Mouse (Mus musculus): ENCODE data around the gene Mpz. TPM values are rescaled to one million over a fixed set of nuclear protein-coding genes. Genes with fewer than 3 reads are reported as not detected.

Gene Mpz
- total RNA-seq, 2 experiments from 2014 or later: 28.7 to 29.5 TPM

Other genes with a start within 250 kb of the Mpz start
- gene Fcrlb, start 237.8 kb upstream of the Mpz start, total RNA-seq (2021): not detected
- not detected for gene Fcrla, start 223.1 kb upstream of the Mpz start, total RNA-seq (2021)
- 1 to 10 TPM; 2.3 to 2.4 TPM for gene Fcgr2b, start 174.2 kb upstream of the Mpz start, total RNA-seq (2021)
- gene Fcgr4, start 131.8 kb upstream of the Mpz start, total RNA-seq (2021): not detected
- 1 to 10 TPM; 1.8 to 4.4 TPM for gene Fcgr3, start 85.8 kb upstream of the Mpz start, total RNA-seq (2021)
- 1 to 10 TPM; 1.2 to 2.0 TPM for gene Cfap126, start 36.8 kb upstream of the Mpz start, total RNA-seq (2021)
- gene Sdhc, start 108 bp upstream of the Mpz start, total RNA-seq (2021): 100 to 1,000 TPM; 667 to 772 TPM
- 100 to 1,000 TPM in 1 of 2 experiments, 10 to 100 TPM in 1; 36.1 to 133 TPM for gene Pcp4l1, start 45.6 kb downstream of the Mpz start, total RNA-seq (2021)
- not detected for gene Nr1i3, start 63.3 kb downstream of the Mpz start, total RNA-seq (2021)
- gene Tomm40l, start 71.8 kb downstream of the Mpz start, total RNA-seq (2021): 10 to 100 TPM; 47.6 to 51.7 TPM
- 1 to 10 TPM in 1 of 2 experiments, not detected in 1; 7.5 TPM for gene Apoa2, start 74.3 kb downstream of the Mpz start, total RNA-seq (2021)
- 1 to 10 TPM; 2.2 to 4.9 TPM for gene Fcer1g, start 83.7 kb downstream of the Mpz start, total RNA-seq (2021)
- gene Adamts4, start 99.7 kb downstream of the Mpz start, total RNA-seq (2021): under 1 TPM; 0.48 to 0.90 TPM
- gene Ndufs2, start 100.7 kb downstream of the Mpz start, total RNA-seq (2021): 100 to 1,000 TPM; 804 to 821 TPM
- 10 to 100 TPM; 12.0 to 13.0 TPM for gene B4galt3, start 119.6 kb downstream of the Mpz start, total RNA-seq (2021)
- 1 to 10 TPM; 7.8 to 7.9 TPM for gene Ppox, start 130.5 kb downstream of the Mpz start, total RNA-seq (2021)
- gene Usp21, start 137.3 kb downstream of the Mpz start, total RNA-seq (2021): 10 to 100 TPM; 15.1 to 19.3 TPM
- gene Ufc1, start 144.3 kb downstream of the Mpz start, total RNA-seq (2021): 10 to 100 TPM; 85.7 to 96.8 TPM
- 10 to 100 TPM; 28.1 to 35.8 TPM for gene Dedd, start 178.4 kb downstream of the Mpz start, total RNA-seq (2021)
- gene Nit1, start 194.9 kb downstream of the Mpz start, total RNA-seq (2021): 10 to 100 TPM; 26.0 to 28.9 TPM
- 100 to 1,000 TPM; 110 to 128 TPM for gene Pfdn2, start 195.0 kb downstream of the Mpz start, total RNA-seq (2021)
- gene Klhdc9, start 210.1 kb downstream of the Mpz start, total RNA-seq (2021): not detected
- gene Nectin4, start 219.4 kb downstream of the Mpz start, total RNA-seq (2021): not detected
- under 1 TPM; 0.53 to 0.90 TPM for gene Arhgap30, start 238.2 kb downstream of the Mpz start, total RNA-seq (2021)

All from gastrocnemius, adult 18-20 months (tissue).